Mouse (Mus musculus) 416B (cell line): ENCODE measurements at regions not wholly inside any gene's neighbourhood (a gene's known extent, or its start where the extent isn't known, plus 50 kb on each side); places are given as distances from the start of the nearest gene placed in this dataset.
A peak's percentile ranks its signal among the peaks of the same experiment; 100 is the strongest.

Source experiments
- DNase-seq: peaks from one replicate; pipeline ENCODE4 v3.0.0; 2011; ENCODE audit warnings: low read depth

DNA sequence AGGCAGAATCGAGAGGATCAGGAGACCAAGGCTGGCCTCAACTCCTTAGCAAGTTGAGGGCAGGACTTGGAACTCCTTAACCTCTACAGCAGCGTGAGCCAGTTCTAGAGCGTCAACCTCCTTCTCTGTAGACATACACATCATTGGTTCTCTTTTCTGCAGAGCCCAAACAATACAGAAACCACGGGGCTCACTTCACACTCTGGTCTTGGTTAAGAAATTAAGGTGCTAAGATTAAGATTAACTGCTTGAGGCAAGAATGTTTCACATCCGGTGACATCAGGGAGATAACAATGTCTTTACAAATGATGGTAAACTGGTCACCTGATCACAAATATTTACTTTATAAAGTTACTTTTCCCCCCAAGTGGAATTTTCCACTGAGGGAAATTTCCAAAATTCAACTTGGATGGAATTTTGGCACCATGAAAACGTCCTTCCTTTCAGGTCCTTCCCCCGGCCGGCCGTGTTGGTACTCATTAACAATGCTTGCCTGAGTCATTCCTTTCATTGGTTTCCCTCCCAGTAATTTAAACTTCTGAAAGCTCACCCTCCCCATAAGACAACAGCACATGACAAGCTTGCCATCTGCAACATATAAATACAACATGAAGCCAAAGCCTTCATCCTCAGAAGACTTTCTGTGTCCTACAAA lies 77.3 kb upstream of the Kdm7a start:
- no peak for DNase-seq

DNA sequence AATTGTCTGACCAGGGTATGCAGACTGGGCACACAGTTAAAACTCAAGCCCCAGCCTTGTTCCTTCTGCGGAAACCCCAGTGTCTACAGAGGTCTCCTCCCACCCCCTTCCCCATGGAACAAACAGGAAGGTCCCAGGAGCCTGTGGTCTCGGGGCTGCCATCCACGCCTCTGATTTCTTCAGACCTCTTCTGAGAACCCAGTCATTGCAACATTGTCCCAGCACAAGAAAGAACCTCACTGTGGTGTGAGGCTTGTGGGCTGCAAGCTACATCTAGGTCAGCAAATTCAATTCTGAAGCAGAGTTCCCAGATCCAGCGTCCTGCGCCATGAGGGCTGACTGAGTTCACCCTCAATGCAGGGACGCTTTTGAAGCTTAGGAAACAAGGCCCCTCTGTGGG lies 71.7 kb upstream of the Kdm7a start:
- DNase-seq: peak; percentile 67

DNA sequence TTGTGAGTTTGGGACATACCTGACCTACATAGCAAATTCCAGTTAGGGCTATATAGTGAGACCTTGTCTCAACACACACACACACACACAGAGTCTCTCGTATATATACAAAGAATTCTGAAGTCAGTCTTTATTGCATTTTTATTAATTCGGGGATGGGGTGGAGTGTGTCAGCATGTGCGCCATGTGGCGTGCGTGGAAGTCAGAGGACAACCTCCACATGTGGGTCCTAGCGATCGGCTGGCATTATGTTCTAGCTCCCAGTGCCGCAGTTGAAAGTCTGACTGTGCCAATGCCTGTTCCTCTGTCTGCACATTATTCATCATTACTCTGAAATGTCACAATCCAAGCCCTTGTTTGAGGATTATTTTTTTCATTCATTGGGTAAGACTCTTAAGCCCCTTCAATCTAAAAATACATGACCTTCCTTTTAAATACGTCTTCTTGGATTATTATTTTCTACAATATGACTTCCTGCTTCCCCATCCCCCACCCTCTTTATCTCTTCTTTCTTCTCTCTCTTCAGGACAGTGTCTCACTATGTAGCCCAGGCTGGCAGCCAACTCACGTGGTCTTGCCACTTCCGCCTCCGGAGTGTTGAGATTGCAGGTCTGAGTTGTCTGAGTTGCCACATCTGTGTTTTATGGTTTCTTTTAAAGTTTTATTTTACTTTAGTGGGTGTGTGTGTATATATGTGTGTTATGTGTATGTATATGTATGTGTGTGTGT lies 68.3 kb upstream of the Kdm7a start:
- peak; percentile 74 for DNase-seq

DNA sequence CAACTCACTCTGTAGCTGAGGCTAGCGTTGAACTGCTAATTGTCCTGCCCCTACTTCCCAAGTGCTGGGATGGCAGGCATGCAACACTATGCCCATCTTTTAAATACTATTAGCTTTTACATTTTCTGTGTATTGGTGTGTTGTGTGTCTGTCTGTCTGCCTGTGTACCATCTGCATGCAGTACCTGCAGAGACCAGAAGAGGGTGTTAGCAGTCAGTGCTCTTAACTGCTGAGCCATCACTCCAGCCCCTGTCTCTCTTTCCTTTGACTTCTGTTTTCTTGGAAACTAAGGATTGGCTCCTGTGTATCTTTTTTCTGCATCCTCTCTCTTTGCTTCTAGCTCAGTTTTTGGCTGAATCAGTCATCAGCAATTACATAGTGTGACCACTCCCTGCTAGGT lies 66.8 kb upstream of the Kdm7a start:
- no peak for DNase-seq

DNA sequence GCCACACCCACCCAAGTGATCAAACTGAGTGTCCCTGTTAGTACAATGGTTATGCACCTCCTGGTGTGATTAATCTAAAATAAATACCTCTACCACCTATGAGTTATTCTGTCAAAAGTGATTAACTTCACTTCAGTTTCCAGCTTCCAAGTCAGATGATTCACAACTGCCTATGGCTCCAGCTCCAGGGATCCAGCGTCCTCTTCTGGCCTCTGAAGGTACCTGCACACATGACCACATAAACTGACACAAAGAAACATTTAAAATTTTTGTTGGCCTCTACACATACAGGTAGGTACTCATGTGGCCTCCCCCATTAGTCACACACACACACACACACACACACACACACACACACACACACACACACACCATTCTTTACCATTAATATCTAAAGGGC lies 63.9 kb upstream of the Kdm7a start:
- no peak for DNase-seq

DNA sequence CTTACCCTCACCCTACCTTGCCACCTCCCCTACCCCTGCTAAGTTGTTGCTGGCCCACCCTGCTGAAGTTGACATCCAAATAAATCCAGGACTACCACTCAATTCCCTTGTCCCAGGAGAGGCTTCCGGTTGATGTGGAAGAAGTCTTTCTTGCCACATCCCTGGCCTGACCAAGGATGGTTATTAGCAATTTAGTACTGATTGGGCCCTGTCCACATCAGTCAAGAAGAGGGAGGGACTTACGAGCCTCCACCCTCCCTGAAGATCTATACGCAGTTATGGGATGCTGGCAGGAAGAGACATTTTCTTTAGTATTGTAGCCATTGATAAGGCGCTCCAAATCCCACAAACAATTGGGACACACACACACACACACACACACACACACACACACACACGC lies 63.1 kb upstream of the Kdm7a start:
- DNase-seq: no peak

DNA sequence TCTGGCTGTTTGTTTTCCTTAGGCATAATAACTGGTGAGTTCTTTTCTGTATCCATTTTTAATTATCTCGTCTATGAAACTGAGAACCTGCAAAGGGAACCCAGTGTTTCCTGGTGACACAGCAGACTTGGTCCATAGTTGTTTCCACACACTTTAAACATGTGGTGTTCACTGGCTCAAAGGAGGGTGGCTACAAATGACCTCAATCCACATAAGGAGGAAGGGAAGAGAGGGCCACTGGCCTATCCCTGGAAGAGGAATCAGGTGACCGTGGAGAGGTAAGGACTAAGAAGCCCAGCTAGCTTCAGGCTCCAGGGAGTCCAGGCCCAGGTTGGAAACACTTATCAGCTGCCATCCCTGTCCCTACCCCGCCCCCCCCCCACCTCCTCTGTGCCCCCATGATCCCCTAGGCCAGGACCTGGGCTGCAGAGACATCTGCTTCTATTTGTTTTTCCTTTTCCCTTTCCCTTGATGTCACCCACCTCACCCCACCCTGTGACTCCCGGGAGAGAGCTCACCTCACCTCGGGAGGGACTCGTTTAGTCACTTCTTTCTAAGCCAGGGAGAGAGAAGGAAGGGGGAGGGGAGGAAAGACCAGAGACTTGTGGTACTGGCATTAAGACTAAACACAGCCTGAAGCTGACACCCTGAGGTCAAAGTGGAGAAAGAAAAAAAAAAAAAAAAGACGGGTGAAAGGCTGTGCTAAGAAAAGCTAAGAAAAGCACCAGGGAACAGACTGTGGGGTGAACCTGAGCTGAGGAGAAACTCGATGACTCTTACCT lies 62.2 kb upstream of the Kdm7a start:
- peak; percentile 65 for DNase-seq

DNA sequence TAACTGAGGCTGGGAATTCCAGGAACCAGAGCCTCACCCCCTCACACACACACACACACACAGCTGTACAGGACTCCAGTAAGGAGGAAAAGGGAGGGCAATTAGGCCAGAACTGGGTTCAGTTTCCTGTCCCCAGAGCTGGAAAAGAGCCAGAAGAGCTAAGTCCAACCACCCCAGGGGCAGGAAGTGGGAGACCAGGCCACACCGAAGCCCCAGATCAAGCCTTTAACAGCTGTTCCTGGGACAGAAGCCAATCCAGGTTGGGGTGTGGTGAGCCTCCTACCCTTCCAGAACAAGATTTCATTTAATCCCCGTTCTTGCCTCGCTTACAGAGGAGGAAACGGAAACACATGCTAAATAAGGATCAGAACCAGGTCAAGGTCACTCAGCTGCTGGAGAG lies 58.1 kb upstream of the Kdm7a start:
- peak; percentile 89 for DNase-seq

DNA sequence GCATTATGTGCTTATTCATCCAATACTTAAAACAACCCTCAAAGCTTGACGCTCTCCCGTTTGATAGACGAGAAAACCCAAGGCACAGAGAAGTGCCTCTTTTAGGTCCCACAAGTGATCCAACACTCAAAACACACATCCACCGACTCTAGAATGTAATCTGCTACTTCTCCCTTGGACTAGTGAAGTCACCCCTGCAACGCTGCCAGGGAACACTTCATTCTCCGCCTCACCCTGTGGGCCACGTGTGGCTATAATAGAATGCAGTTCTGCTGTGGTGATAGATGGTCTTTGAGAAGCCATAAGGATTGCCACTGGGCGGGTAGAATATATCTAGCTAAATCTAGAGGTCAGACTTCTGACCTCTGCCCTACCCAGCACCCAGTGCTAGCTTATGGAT lies 57.0 kb upstream of the Kdm7a start:
- no peak for DNase-seq

DNA sequence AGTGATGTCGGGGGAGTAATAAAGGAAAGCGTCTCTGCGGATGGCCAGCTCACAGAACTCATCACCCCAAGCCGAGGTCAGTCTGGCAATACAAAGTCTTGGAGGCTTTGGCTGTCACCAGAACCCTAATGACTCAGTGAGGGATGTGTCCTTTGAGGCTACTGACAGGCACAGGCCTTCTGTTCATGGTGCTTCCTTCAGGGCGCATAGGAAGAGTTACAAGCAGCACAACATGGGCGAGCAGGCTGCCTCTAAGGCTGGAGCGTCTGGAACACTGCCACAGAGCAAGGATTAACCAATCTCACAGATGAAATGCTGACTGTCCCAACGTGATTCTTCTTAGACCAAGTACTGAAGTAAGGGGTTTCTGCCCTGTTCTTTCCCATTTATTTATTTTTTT lies 55.4 kb upstream of the Kdm7a start:
- DNase-seq: no peak

DNA sequence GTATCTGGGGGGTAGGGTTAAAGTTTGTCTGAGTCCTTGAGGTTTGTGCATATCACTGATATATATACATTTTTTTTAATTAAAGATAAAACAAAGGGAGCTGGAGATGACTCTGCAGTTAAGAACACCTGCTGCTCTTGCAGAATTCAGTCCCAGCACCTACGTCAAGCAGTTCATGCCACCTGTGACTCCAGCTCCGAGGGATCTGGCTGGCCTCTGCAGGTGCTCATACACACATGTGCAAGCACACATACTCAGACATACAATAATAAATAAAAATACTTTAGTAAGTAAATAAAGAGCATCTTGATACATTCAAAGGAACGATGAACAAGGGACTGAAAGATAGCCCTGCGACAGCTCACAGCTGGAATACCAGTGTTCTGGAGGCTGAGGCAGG lies 53.9 kb upstream of the Kdm7a start:
- DNase-seq: no peak

DNA sequence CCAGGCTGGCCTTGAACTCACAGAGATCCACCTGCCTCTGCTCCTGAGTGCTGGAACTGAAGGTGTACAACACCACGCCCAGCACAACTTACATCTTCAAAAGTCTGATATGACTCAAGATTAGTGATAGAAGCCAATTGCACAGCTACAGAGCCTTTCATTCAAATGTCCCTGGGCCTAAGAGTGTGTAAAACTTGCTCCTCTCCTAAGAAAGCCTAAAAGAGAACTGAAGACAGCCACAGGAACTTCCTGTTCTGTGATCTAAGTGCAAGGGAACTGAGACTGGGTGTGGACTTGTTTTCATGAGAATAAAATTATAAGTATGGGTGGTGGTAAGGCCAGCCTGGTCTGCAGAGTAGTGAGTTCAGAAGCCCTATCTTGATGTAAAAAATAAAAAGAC lies 52.5 kb upstream of the Kdm7a start:
- DNase-seq: no peak

DNA sequence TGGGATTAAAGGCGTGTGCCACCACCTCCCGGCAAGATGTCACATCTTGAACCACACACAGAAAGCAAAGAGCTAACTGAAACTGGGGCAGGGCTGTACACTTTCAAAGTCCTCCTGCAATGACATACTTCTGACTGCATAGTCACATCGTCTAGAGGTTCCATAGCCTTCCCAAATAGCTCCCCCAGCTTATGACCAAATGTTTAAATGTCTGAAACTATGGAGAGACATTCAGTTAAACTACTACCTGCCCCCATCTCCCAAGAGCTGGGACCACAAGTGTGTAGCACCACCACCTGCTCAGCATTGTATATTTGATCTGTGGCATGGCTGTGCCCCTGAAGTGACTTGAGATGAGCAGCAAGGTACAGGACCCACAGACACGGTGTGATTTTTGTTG lies 52.1 kb upstream of the Kdm7a start:
- no peak for DNase-seq

DNA sequence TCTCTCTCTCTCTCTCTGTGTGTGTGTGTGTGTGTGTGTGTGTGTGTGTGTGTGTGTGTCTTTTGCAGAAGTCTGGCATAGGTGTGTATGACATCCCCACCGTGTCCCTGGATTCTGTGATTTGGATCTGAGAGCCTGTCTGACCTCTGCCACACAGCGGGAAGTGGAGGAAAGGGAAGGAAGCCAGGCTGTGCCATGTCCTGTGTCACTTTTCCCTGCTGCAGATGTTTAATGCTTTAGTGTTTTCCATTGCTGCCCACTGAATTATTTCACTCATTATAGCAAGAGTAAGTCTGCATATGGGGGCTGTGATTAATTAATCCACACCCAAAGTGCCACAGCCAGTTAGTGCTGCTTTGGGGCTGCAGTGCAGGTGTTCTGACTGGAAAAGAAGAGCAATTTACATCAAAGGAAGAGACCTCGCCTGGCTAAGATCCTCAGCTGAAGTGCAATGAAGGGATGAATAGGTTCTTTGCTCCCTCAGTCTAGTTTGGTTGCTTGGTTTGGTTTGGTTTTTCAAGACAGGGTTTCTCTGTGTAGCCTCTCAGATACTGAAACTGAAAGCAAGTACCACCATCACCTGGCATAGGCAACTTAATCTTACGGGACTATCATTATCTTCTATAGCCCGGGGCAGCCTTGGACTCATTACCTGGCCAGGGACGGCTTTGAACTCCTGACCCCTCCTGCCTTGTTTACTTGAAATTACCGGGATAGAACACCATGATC lies 51.2 kb upstream of the Kdm7a start:
- DNase-seq: no peak

DNA sequence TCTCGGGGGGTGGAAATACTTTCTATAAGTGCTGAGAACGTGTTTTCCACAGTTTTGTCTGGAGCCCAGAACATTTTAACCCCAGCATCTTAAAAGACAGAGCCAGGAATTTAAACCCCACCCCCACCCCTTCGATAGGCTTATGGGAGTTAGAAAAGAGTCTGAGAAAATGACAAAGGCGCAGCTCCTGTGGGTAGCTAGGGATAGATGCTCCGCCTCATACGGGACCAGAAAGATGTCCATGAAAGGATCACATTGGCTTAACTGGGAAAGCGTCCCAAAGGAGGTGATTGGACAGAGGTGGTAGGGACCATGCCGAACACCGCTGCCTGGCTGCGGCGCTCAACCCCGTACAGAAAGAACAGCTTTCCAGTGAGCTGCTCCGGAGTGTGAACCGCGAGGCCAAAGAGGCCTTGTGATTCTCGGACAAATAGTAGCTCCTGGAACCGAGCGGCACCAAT lies 50.6 kb upstream of the Kdm7a start:
- no peak for DNase-seq

DNA sequence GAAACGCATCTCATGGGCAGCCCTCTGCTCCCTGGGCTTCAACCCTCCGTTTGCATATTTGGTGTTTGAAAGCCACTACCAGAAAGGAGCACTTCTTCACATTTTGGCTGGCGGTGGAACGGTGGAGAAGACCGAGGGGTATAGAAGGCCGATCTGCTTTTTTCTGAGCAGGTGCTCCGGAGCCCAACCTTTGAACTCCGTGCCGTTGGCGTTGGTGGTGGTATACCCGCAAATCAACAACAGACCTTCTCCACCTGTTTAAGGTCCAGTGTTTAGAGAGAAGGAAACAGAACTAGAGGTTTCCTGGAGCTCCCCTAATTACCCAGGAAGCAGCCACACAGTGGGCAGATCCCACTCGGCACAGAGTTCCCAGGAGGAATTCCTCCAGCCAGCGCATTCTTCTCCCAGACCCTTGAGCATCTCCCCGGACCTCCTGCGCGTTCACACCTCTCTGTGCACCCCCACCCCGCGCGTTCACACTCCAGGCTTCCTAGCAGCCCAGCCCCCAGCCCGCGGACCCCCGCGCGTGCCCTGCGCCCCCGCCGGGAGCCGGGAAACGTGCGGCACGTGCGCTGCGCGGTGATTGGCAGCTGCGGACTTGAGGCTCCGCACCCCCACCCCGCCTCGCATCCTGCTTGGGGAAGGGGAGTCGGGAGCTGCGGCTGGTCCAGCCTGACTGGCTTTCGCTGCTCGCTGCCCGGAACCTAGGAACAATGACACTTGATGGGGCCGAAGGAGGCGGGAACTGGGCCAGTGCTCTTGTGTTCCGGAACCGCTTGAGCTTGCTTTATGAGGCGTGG lies 49.9 kb upstream of the Kdm7a start:
- no peak for DNase-seq
